Mouse (Mus musculus) MN1 (cell line): ENCODE data around the gene Tfap2e.

Source experiments
- DNase-seq: peaks from one replicate; pipeline ENCODE4 v3.0.0-alpha.2; 2016; ENCODE audit warnings: low spot score

Gene Tfap2e

DNA sequence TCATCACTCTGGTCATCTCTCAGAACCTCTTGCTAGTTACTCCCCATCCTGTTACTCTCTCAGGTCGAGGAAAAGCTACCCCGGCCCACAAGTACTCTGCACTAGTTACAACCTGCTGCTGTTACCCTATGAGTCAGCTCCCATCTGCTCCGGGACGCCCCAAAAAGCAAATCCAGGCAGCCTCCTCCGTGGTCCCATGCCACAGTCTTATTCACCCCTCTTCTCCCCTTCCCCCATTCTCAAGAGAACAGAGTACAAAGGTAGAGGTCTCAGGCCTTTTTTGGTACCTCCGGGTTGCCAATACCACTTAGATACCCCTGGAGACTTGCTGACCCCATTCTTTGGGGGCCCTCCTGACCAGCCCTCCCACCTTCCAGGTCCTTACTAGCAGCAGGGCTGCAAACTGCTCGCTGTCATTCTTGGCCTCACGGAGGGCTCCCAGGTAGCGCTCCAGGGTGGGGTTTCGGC, 15.6 kb upstream of the Tfap2e start:
- no peak for DNase-seq

GRCm38 (mm10) chr4:126750863-126751555, 15.0 kb upstream of the Tfap2e start:
- no peak for DNase-seq

DNA sequence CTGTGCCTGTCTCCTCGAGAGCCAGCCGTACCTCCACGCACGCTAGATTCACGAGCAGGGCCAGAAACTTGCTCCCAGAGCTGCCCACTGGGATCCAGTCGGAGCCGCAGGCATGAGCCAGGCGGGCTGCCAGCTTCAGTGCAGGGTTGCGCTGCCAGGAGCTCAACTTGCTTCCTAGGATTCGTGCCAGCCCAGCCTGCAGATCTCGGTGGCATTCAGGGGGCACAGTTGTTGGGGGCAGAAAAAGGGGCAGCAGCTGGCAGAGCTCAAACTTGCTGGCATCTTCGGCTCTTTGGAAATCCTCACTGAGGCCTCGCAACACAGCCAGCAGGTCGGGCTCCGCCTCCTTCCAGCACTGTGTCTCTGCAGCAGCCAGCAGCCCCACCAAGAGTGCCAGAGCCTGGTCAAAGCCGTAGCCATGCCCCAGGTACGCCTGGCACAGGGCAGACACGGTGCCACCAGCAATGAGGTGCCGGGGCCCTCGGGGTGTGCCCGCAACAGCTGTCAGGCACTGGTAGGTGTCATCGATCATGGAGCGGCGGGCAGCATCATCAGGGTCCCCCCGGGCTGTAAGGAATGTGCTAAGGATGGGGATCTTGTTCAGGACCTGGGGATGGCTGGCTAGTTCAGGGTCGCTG, 14.1 kb upstream of the Tfap2e start:
- DNase-seq: peak; percentile 21

DNA sequence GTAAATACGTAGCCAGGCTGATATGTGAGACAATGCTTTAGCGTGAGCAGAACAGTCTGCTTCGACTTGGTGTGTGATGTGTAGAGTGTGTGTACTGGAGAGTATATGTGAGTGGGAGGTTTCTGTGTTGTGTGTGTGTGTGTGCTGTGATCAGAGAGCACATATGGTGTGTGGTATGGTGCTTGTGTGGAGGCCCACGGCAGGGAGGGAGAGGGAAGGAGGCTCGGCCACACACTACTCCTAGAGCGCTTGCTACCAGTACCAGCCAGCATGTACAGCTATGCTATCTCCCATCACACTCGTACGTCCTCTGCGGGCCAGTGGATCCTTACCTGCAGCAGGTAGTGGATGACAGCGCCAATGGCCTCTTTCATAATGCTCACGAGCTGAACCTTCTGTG, 13.5 kb upstream of the Tfap2e start:
- no peak for DNase-seq

DNA sequence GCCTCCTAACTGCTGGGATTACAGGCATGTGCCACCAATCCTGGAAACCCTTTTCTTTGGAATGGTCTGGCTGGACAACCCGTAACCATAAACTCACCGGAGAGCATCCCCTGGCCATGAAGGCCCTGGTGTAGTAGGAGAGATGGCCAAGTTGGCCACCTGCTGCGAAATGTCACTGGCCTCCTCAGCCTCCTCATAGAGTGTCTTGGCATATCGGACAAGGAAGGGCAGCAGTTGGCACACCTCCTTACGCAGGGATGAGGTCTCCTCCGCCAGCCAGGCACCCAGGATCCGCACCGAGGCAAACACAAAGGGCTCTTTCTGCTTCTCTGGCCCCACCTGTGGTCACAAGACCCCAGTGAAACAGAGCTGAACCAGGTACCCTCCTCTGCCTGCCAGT, 12.3 kb upstream of the Tfap2e start:
- no peak for DNase-seq

GRCm38 (mm10) chr4:126746194-126746840, 10.3 kb upstream of the Tfap2e start:
- no peak for DNase-seq

DNA sequence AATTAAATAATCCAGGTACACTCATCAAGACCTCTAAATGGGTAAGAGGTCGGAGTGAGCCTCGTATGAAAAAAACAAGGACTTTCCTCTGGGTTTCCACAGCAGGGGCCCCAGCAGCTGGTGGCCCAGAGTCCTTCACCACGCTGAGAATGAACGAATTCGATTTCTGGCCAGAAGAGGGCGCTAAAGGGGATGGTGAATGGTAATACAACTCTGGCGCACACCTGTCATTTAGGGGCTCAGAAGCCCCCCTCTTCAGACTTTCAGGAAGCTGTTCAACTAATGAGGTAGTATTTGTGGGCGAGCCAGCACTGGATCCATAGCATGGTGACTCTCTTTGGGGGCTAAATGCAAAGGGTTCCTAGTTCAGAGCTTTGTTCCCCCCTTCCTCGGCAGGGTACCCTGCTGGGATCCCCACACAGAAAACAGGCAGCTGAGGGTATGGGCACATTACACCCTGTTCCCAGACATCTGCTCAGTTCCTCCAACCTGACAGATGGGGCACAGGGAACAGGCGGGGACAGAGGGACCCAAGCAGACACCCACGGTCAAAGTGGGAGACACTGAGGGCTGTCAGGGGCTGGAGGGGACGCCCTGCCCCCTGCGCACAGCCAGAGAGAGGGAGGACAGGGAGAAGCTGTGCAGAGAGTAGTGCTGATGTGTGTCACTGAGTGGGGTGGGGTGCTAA, 9.6 kb upstream of the Tfap2e start:
- peak; percentile 45 for DNase-seq

- no peak for DNase-seq
These were observed 8.8 kb upstream of the Tfap2e start for GRCm38 (mm10) chr4:126744831-126745230.

- DNase-seq: no peak
These were observed 7.7 kb upstream of the Tfap2e start for GRCm38 (mm10) chr4:126743713-126744112.

GRCm38 (mm10) chr4:126742976-126743375, 6.9 kb upstream of the Tfap2e start:
- no peak for DNase-seq

DNA sequence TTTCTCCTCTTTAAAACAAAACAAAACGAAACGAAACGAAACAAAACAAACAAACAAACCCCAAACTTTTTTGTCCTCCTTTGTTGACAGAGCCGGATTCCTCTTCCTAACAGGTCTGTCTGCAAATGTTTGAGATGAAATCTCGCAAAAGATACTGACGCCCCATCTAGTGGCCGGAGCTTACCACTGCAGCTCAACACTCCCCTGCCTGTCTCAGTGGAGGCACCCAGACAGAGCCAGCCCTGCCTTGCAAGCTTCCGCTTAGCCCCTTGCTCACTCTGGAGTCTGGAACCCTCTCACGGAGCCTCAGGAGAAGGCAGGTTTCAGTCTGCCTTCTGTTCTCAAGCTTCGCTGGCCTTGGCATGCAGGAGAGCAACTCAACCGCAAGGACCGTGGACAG, 5.4 kb upstream of the Tfap2e start:
- DNase-seq: peak; percentile 72

DNA sequence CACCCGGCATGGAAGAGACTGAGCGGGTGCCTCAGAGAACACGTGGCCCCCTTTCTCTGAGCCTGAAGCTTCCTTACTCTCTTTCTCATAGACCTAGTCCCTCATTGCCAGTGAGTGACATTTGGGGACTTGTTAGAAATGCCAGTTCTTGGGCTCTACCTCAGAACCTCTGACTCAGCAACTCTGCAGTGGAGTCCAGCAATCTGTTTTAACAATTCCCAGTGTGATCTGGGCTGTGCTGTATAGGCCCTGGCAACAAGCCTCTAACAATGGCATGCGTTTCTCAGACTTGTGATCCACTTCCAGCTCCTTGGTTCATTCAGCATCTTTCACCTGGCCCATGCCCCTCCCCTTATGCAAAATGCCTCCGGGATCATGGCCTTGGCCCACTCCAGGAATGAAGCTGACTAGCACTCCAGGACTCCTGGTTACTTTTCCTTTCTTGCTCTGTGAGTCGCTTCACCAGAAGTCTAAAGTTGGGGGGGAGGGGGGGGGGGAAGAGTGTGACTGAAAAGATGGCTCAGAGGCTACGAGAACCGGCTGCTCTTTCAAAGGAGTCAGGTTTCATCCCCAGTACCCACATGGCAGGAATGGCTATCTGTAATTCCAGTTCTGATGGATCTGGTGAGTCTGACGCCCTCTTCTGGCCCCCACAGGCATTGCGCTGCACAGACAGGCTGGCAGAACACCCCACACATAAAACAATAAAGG, 4.1 kb upstream of the Tfap2e start:
- no peak for DNase-seq

- no peak for DNase-seq
These were observed 549 bp downstream of the Tfap2e start for GRCm38 (mm10) chr4:126735382-126736000.

DNA sequence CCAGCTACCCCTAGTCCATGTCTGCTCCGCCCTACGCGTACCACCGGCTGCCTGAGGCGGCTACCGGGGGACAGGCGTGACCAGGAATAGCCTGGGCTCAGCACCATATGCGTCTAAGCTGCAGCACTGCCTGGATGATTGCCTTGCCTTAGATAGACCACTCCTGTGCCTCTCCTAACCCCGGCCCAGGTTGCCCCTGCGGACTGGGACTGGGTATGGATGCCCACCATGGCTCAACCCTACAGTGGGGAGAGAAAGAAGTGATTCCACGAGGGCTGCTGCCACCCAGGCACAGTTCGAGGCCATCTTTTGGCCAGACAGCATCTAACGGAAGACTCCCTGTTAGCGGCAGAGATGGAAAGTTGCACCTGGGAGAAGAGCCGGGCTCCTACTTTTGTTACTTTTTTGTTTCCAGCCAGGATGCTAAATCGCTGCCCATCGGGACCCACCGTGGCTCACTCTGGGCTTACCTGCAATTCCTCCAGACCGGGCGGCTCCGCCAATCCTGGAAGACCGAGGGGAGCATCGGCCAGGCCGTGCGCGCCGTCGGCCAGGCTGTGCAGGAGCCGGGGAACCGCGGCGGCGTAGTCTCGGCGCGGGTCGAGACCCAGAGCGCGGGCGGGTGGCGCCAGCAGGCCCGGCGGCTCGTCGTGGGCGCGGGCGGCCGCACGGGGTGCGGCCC, 1.2 kb downstream of the Tfap2e start:
- no peak for DNase-seq

GRCm38 (mm10) chr4:126734001-126734603, 1.9 kb downstream of the Tfap2e start:
- DNase-seq: no peak

DNA sequence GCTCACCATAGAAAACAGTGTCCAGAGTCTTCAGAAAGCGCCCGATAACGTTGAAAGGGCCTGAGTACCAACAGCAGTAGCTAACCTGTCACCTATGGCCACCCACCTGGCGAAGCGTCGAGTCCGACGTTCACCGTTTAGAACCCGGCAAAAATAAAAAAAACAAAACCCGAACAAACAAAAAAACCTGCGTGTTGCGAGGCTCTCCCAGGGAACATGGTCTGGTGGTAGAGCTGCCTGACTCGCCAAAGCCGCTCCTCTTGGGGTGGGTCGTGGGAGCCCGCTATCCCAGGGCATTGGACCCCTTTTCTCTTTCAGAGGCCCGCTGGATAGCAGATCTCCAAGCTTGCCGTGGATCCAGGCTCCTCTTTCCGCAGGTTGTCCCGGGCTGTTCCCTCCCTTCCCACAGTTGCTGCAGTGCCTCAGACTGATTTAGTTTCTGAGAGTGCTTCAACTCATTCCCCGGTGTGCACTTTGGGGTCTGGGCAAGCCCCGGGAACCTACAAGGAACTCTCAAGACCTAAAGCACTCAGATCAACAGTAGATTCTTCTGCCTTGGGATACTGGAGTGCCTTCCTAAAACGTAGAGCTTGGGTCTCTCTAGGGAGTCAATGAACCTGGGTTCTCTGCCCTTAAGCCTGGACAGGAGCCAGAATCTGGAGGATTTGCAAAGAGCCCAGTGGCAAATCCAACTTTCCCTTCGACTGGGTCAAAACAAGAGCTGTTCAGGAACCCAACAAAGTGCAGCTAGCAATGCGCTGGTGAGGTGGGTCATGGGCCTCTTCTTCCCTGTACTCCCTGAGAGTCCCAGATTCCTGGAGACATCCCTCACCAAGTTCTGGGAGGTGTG, 3.3 kb downstream of the Tfap2e start:
- DNase-seq: no peak

GRCm38 (mm10) chr4:126732111-126732510, 3.9 kb downstream of the Tfap2e start:
- DNase-seq: no peak

DNA sequence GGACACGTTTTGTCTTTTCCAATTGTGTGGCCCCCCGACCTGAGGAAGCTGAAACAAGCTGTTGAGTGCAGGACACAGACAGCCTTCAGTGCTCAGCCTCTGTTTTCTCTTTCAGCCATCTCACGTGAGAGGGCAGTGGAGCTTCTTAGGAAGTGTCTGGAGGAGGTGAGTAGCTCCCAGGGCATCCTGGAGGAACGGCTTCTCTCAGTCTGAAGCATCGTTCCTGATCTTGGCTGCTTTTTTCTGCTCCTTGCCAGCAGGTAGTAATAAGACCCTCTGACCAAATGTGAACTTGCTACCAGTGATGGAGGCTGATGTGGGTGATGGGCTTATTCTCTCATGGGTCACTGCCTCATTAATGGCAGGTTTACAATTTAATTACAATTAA, 28.6 kb downstream of the Tfap2e start:
- DNase-seq: no peak

- peak; percentile 76 for DNase-seq
These were observed 29.2 kb downstream of the Tfap2e start for GRCm38 (mm10) chr4:126706630-126707438.
